In genomic region chr2:92016981-92017380, GRCm38 (mm10) we compare ENCODE assay signal across 9 mouse cellular contexts. TPM values are rescaled to one million over a fixed set of nuclear protein-coding genes. Genes with fewer than 3 reads are reported as not detected.
DNase-seq lines count a peak whose midpoint lies in the region; ATAC-seq and TF ChIP-seq lines count a peak whose summit lies in the region.
"Had no signal": no experiment of that assay in that cellular context is flagged by ENCODE, and none has a peak within 500 bp of the region (broad histone marks: within the 10 kb centered on the region; RNA-seq: fewer than 3 reads in every experiment).

No protein-coding gene starts in this region.

- TF ChIP-seq POLR2A in brain, embryonic 14.5 days (IDR thresholded peaks at IDR 0.05; ENCODE audit: borderline replicate concordance, extremely low read depth, insufficient read depth, insufficient read length, poor library complexity, severe bottlenecking), result no peak

- H3K36me3 ChIP-seq in C2C12 (ENCODE audit: control insufficient read depth, insufficient read depth), result peaks cover 31% of the 10 kb centered on the region
- H3K36me3 ChIP-seq in forebrain, embryonic 12.5 days (replicated peaks), result no peaks in the 10 kb centered on the region
- H3K36me3 ChIP-seq: neural tube, embryonic 12.5 days had no signal

- H3K9me3 ChIP-seq in forebrain, embryonic 12.5 days, result no peaks in the 10 kb centered on the region
- H3K9me3 ChIP-seq: neural tube, embryonic 12.5 days had no signal

- intact Hi-C loops in heart, postnatal 36 days (cut with DNase I), result no loop called here

- no peaks in the 10 kb centered on the region for H3K27me3 ChIP-seq in C2C12 (ENCODE audit: control insufficient read depth, insufficient read depth, insufficient read length)
- peaks cover 11% of the 10 kb centered on the region for H3K27me3 ChIP-seq in forebrain, embryonic 12.5 days

- WGBS in forebrain, embryonic 12.5 days, result 64% methylated on average over 3 of the region's 3 CpGs

- H3K79me3 ChIP-seq in C2C12 (ENCODE audit: low read depth), result peaks cover 42% of the 10 kb centered on the region

- peak; percentile 45 for DNase-seq in layer of hippocampus, adult 11-12 months (ENCODE audit: low spot score)
- no peak for DNase-seq in layer of hippocampus, postnatal 25 days (ENCODE audit: extremely low spot score in 1 of 2, low spot score in 1 of 2)
- DNase-seq in brain, embryonic 14.5 days (ENCODE audit: low read depth), result peak; percentile 59
- DNase-seq in heart, postnatal 36 days, result peak; percentile 67 to 69
- DNase-seq in lung, postnatal 25 days (ENCODE audit: low spot score), result peak; percentile 71

- no peak overlapping the region for H3K4me3 ChIP-seq in C2C12 (ENCODE audit: insufficient read depth, poor library complexity, severe bottlenecking)
- no peak overlapping the region for H3K4me3 ChIP-seq in forebrain, embryonic 12.5 days (replicated peaks)
- H3K4me3 ChIP-seq: neural tube, embryonic 12.5 days had no signal

- no peak overlapping the region for H3K4me2 ChIP-seq in forebrain, embryonic 12.5 days
- H3K4me2 ChIP-seq: neural tube, embryonic 12.5 days had no signal

- H3ac ChIP-seq in C2C12 (ENCODE audit: control insufficient read depth, insufficient read length, low read depth), result peak overlapping the region; percentile 56

- H3K27ac ChIP-seq in forebrain, embryonic 12.5 days, result no peak overlapping the region
- H3K27ac ChIP-seq: neural tube, embryonic 12.5 days had no signal

- H3K9ac ChIP-seq in forebrain, embryonic 12.5 days, result no peak overlapping the region
- H3K9ac ChIP-seq: neural tube, embryonic 12.5 days had no signal

- H3K79me2 ChIP-seq in C2C12 (ENCODE audit: control insufficient read depth, insufficient read depth), result peaks cover 92% of the 10 kb centered on the region

- H3K4me1 ChIP-seq in forebrain, embryonic 12.5 days, result no peaks in the 10 kb centered on the region
- H3K4me1 ChIP-seq: neural tube, embryonic 12.5 days had no signal

- TF ChIP-seq CTCF in C2C12 (IDR thresholded peaks at IDR 0.05; ENCODE audit: control insufficient read depth, insufficient read depth, insufficient read length), result no peak
- no peak for TF ChIP-seq CTCF in brain, embryonic 14.5 days (IDR thresholded peaks at IDR 0.05; ENCODE audit: borderline replicate concordance, extremely low read depth, insufficient read depth, insufficient read length)

- no peak for ATAC-seq in erythroblast, adult 5-6 weeks (replicated peaks; ENCODE audit: low FRiP score, poor library complexity, severe bottlenecking)
- ATAC-seq in forebrain, embryonic 12.5 days (ENCODE audit: low FRiP score), result no peak

TF ChIP-seq in C2C12, 6 proteins besides CTCF, POLR2A, EP300 and RAD21:
- TF ChIP-seq USF1 (IDR thresholded peaks at IDR 0.05; ENCODE audit: low read depth) (no peak), MYOD1 (IDR thresholded peaks at IDR 0.05; ENCODE audit: control insufficient read depth, insufficient read length, low read depth) (peak; percentile 74), FOSL1 (IDR thresholded peaks at IDR 0.05; ENCODE audit: insufficient read depth, low read length, poor library complexity, severe bottlenecking) (no peak), MAX (IDR thresholded peaks at IDR 0.05) (peak; percentile 73), CEBPB (IDR thresholded peaks at IDR 0.05; ENCODE audit: low read depth) (no peak), MYOG (IDR thresholded peaks at IDR 0.05; ENCODE audit: control insufficient read depth, extremely low read depth, insufficient read length) (no peak)

RNA-seq across cellular contexts. Expression of gene Creb3l1, which starts 7.3 kb away (rescaled TPM):
- total RNA-seq in layer of hippocampus, postnatal 25 days (2021), result 1 to 10 TPM; 4.0 to 4.6 TPM
- polyA plus RNA-seq in C2C12 (2012; fragmentation: generic; extraction: Trizol), result 87.1 TPM
- polyA plus RNA-seq in brain, embryonic 14.5 days (2012; rRNA removed), result 1.4 and 4.7 TPM in 2 replicates
- 1 to 10 TPM; 4.4 TPM for total RNA-seq in heart, postnatal 36 days (2021)
- total RNA-seq in erythroblast, adult 5-6 weeks (2015; ENCODE audit: low replicate concordance), result 0.38 and 1.7 TPM in 2 replicates
- 0.68 TPM in 1 of 2 replicates, not detected in the other for total RNA-seq in erythroblast, adult 5-6 weeks (2017; ENCODE audit: low replicate concordance)
- polyA plus RNA-seq in forebrain, embryonic 12.5 days (2016; fragmentation: Nextera tagmentation; extraction: Ambion mirVana), result 1.4 and 1.5 TPM in 2 replicates

RNA-seq across cellular contexts. Expression of gene Dgkz, which starts 41.3 kb away (rescaled TPM):
- total RNA-seq in layer of hippocampus, postnatal 25 days (2021), result 100 to 1,000 TPM; 479 to 537 TPM
- polyA plus RNA-seq in C2C12 (2012; fragmentation: generic; extraction: Trizol), result 47.1 TPM
- 89.7 and 102 TPM in 2 replicates for polyA plus RNA-seq in brain, embryonic 14.5 days (2012; rRNA removed)
- total RNA-seq in heart, postnatal 36 days (2021), result 10 to 100 TPM; 48.4 to 51.2 TPM
- total RNA-seq in erythroblast, adult 5-6 weeks (2015; ENCODE audit: low replicate concordance), result 35.9 and 75.1 TPM in 2 replicates
- 13.7 and 19.5 TPM in 2 replicates for total RNA-seq in erythroblast, adult 5-6 weeks (2017; ENCODE audit: low replicate concordance)
- polyA plus RNA-seq in forebrain, embryonic 12.5 days (2016; fragmentation: Nextera tagmentation; extraction: Ambion mirVana), result 24.4 and 28.5 TPM in 2 replicates

Comparison
In these comparisons a context has a peak if more than half of its experiments do, and no peak if none do; other contexts are left out.
1. DNase-seq: peak in layer of hippocampus, adult 11-12 months (single experiment), brain, embryonic 14.5 days (single experiment), heart, postnatal 36 days (2 of 2) and lung, postnatal 25 days (single experiment); none in layer of hippocampus, postnatal 25 days (0 of 2).
2. RNA of gene Dgkz, which starts 41.3 kb away (total RNA-seq): 479 to 537 TPM in layer of hippocampus, postnatal 25 days; 13.7 to 75.1 TPM in erythroblast, adult 5-6 weeks and 48.4 to 51.2 TPM in heart, postnatal 36 days; every median in the first group is over 4 times any median in the second.